Mouse (Mus musculus) embryo, embryonic 9.5 days (tissue): ENCODE data around the gene Jchain.
"Not testable (repeated sequence)": the region's sequence is repeated elsewhere in the genome, so short reads cannot be mapped to it uniquely, and the experiment has no call there.

Experiments used
- DNase-seq: peaks from one replicate; pipeline ENCODE4 v3.0.0-alpha.2; 2017; ENCODE audit errors: extremely low spot score

Gene Jchain

GRCm38 (mm10) chr5:88527657-88528056, at the start of gene Jchain:
Jchain (minus strand) TSS chr5:88527891.
- DNase-seq = no peak

- no peak for DNase-seq
Measured at GRCm38 (mm10) chr5:88575506-88576338, 48.0 kb upstream of the Jchain start.

GRCm38 (mm10) chr5:88574829-88575228, 47.1 kb upstream of the Jchain start:
- DNase-seq = no peak

- DNase-seq = no peak
Measured at GRCm38 (mm10) chr5:88569541-88569940, 41.9 kb upstream of the Jchain start.

- no peak for DNase-seq
Measured at GRCm38 (mm10) chr5:88566034-88566841, 38.5 kb upstream of the Jchain start.

- DNase-seq = peak; percentile 66
Measured at GRCm38 (mm10) chr5:88565148-88566033, 37.7 kb upstream of the Jchain start.

- peak; percentile 84 for DNase-seq
Measured at GRCm38 (mm10) chr5:88564501-88565147, 36.9 kb upstream of the Jchain start, which contains the start of gene Rufy3. Rufy3 (plus strand) TSS chr5:88565040.

- DNase-seq = no peak
Measured at GRCm38 (mm10) chr5:88562863-88563780, 35.4 kb upstream of the Jchain start.

- no peak for DNase-seq
Measured at GRCm38 (mm10) chr5:88561080-88561814, 33.6 kb upstream of the Jchain start.

GRCm38 (mm10) chr5:88558991-88559390, 31.3 kb upstream of the Jchain start:
- DNase-seq = no peak

- peak; percentile 99 for DNase-seq
Measured at GRCm38 (mm10) chr5:88554086-88554886, 26.6 kb upstream of the Jchain start, which contains the start of gene Utp3. Utp3 (plus strand) TSS chr5:88554462.

- peak; percentile 17 for DNase-seq
Measured at GRCm38 (mm10) chr5:88553271-88554085, 25.8 kb upstream of the Jchain start.

- no peak for DNase-seq
Measured at GRCm38 (mm10) chr5:88545536-88545935, 17.8 kb upstream of the Jchain start.

GRCm38 (mm10) chr5:88544411-88544810, 16.7 kb upstream of the Jchain start:
- not testable (repeated sequence) for DNase-seq

GRCm38 (mm10) chr5:88542651-88543282, 15.1 kb upstream of the Jchain start:
- peak; percentile 39 for DNase-seq

- DNase-seq = no peak
Measured at GRCm38 (mm10) chr5:88540845-88541244, 13.2 kb upstream of the Jchain start.

GRCm38 (mm10) chr5:88534697-88535096, 7.0 kb upstream of the Jchain start:
- DNase-seq = no peak
